Mouse (Mus musculus) forebrain, embryonic 16.5 days (tissue): ENCODE data around the gene Mafb. TPM values are rescaled to one million over a fixed set of nuclear protein-coding genes. Genes with fewer than 3 reads are reported as not detected.

Experiments
- ATAC-seq: fragments of 200-750 bp; cut with Nextera tagmentation; 2 replicates; pipeline ENCODE4 v1.8.0; 2017; ENCODE audit warnings: mild to moderate bottlenecking, moderate library complexity
- H3K27ac ChIP-seq: fragments of 300-500 bp; sonication (generic); 2 replicates; pipeline ENCODE4 v1.5.1; 2014; ENCODE audit warnings: low read length, control low read depth
- H3K27me3 ChIP-seq: fragments of 300-500 bp; sonication (generic); replicated peaks from 2 replicates; pipeline ENCODE4 v1.6.1; 2014; ENCODE audit warnings: low read length; ENCODE audit not compliant: control insufficient read depth, insufficient read depth
- H3K36me3 ChIP-seq: fragments of 300-500 bp; sonication (generic); 2 replicates; pipeline ENCODE4 v1.6.1; 2014; ENCODE audit not compliant: control insufficient read depth, insufficient read depth
- H3K4me1 ChIP-seq: fragments of 300-500 bp; sonication (generic); replicated peaks from 2 replicates; pipeline ENCODE4 v1.6.1; 2014; ENCODE audit warnings: low read length; ENCODE audit not compliant: control insufficient read depth, insufficient read depth
- H3K4me2 ChIP-seq: fragments of 300-500 bp; sonication (generic); 2 replicates; pipeline ENCODE4 v1.6.1; 2014; ENCODE audit warnings: mild to moderate bottlenecking, low read length, control low read depth
- H3K4me3 ChIP-seq: fragments of 300-500 bp; sonication (generic); replicated peaks from 2 replicates; pipeline ENCODE4 v1.5.1; 2014; ENCODE audit warnings: mild to moderate bottlenecking, low read length, control low read depth
- H3K9ac ChIP-seq: fragments of 300-500 bp; sonication (generic); replicated peaks from 2 replicates; pipeline ENCODE4 v1.6.1; 2014; ENCODE audit warnings: low read depth, low read length, control low read depth
- H3K9me3 ChIP-seq: fragments of 300-500 bp; sonication (generic); 2 replicates; pipeline ENCODE4 v1.6.1; 2016; ENCODE audit warnings: low read length; ENCODE audit not compliant: control insufficient read depth
- WGBS: fragments of 180-500 bp; shearing (Covaris S2); extraction: QIAGEN DNeasy Blood & Tissue Kit; methylation state at CpG from one replicate; pipeline ENCODE4 v1.1.7; 2014; 5-methylcytosine and 5-hydroxymethylcytosine counted together
- polyA plus RNA-seq: library from polyadenylated mRNA; unstranded; fragments of >200 nt; fragmentation: Nextera tagmentation; extraction: Ambion mirVana; gene quantifications from 2 replicates; pipeline ENCODE4 v1.2.1, GENCODE M21; 2015

Mafb gene
- polyA plus RNA-seq, 1 experiment from 2014 or later, result 16.4 TPM

DNA sequence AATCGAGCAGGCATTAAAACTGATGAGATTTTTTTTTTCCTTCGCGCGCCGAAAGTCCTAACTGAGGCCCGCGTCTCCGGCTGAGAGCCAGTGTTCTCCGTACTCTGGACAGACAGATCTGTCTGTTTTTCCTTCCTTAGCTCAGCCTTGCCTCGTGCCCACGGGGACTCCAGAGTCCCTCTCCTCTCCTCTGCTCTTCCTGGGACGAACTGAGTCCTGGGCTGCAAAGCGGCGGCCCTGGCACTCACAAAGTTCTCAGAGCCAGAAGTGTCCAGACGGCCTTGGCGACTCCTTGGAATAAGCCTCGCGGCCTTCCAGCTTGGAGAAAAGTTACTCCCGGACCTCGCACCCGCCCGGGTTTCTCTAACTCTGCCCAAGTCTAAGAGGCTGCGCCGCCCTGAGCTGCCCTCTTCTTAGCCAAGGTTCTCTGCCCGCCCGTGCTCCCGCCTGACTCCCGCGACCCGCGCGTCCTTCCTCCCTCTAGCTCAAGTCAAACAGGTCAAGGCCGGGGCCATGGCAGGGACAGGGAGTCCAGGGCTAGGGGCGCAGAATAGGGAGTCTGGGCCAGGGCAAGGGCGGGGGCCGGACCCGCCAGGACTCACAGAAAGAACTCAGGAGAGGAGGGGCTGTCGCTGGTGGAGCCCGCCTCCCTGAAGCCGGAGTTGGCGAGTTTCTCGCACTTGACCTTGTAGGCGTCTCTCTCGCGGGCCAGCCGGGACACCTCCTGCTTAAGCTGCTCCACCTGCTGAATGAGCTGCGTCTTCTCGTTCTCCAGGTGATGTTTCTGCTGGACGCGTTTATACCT is 1.6 kb downstream of the Mafb start:
- peak overlapping the region; percentile 57 for H3K4me3 ChIP-seq
- peak overlapping the region; percentile 93 for H3K9ac ChIP-seq
- under 1% methylated on average over 50 of the region's 50 CpGs for WGBS
- no peak overlapping the region for H3K27ac ChIP-seq
- no peak for ATAC-seq
- H3K36me3 ChIP-seq, result no peaks in the 10 kb centered on the region
- H3K4me1 ChIP-seq, result peaks cover 45% of the 10 kb centered on the region
- peaks cover 48% of the 10 kb centered on the region for H3K27me3 ChIP-seq
- H3K4me2 ChIP-seq, result peak overlapping the region; percentile 92
- no peaks in the 10 kb centered on the region for H3K9me3 ChIP-seq

DNA sequence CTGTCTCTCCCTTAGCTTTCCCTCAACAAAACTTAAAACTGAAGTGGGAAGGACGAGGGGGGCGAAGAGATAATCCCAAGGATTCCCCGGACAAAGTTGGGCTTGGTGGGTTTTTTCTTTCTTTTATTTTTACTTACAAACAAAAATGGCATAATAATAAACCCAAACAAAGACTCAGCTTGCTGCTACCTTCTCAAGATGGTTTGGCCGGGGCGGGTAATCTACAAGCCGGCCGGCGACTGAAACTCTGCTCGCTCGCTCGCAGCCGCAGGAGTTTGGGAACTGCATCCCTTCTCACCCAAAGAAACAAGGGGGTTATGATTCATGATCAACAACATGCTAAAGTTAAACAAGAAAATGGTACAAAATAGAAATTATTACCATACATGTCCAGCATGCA is 2.2 kb downstream of the Mafb start:
- Histone ChIP-seq H3K27me3 (peaks cover 47% of the 10 kb centered on the region), H3K9me3 (no peaks in the 10 kb centered on the region), H3K27ac (no peak overlapping the region), H3K4me1 (peaks cover 42% of the 10 kb centered on the region), H3K9ac (no peak overlapping the region), H3K4me3 (peak overlapping the region; percentile 57), H3K36me3 (no peaks in the 10 kb centered on the region), H3K4me2 (peak overlapping the region; percentile 92)
- no peak for ATAC-seq
- 4% methylated on average over 12 of the region's 12 CpGs for WGBS

DNA sequence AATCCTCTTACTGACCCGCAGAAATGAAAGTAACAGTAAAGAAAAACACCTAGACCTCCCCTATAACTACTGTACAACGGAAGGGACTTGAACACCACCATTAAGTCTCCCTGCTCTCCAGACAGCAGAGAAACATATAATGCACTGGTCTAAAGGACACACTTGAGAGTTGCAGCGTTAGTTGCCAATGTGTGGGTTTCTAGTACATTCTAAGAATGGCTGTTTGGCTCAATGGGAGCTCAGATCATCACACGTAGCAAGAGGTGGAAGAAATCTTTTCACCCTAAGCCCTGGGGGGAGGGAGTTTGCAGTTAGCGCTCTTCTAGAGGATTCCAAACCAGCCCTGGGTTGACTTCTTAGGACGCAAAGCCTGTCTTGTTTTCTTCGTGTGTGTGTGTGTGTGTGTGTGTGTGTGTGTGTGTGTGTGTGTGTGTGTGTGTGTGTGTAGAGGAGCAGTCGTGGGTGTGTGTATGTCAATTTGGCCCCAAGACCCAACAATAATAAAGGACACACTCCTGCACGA is 2.7 kb downstream of the Mafb start:
- Histone ChIP-seq H3K4me3 (peak overlapping the region; percentile 57), H3K9ac (no peak overlapping the region), H3K4me2 (peak overlapping the region; percentile 92), H3K4me1 (peaks cover 40% of the 10 kb centered on the region), H3K27me3 (peaks cover 44% of the 10 kb centered on the region), H3K36me3 (no peaks in the 10 kb centered on the region), H3K27ac (no peak overlapping the region), H3K9me3 (no peaks in the 10 kb centered on the region)
- no peak for ATAC-seq
- WGBS, result 3% methylated on average over 9 of the region's 9 CpGs

DNA sequence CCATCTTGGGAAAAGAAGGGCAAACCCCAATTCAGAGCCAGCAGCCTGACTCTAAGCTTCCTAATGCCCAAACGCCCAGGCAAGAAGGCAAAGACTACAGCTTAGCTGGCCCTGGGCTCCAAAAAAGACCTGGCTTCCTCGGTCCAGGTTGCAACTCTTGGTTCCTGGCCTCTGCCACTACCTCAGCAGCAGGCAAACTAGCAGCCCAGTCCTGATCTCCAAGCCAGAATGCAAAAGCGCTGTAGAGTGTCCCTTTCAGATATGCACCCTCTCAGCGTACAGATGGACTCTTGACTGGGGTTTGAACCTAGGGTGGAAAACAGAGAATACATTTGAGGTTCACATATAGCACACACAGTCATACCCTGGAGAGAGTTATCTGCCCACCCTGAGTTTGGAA is 3.7 kb downstream of the Mafb start:
- 28% methylated on average over 4 of the region's 4 CpGs for WGBS
- H3K4me2 ChIP-seq, result peak overlapping the region; percentile 24; the same call in 1 of the 2 replicates
- no peaks in the 10 kb centered on the region for H3K9me3 ChIP-seq
- peaks cover 30% of the 10 kb centered on the region for H3K4me1 ChIP-seq
- ATAC-seq, result no peak
- no peak overlapping the region for H3K9ac ChIP-seq
- no peaks in the 10 kb centered on the region for H3K36me3 ChIP-seq
- peaks cover 49% of the 10 kb centered on the region for H3K27me3 ChIP-seq
- no peak overlapping the region for H3K27ac ChIP-seq
- peak overlapping the region; percentile 10; the same call in 1 of the 2 replicates for H3K4me3 ChIP-seq

DNA sequence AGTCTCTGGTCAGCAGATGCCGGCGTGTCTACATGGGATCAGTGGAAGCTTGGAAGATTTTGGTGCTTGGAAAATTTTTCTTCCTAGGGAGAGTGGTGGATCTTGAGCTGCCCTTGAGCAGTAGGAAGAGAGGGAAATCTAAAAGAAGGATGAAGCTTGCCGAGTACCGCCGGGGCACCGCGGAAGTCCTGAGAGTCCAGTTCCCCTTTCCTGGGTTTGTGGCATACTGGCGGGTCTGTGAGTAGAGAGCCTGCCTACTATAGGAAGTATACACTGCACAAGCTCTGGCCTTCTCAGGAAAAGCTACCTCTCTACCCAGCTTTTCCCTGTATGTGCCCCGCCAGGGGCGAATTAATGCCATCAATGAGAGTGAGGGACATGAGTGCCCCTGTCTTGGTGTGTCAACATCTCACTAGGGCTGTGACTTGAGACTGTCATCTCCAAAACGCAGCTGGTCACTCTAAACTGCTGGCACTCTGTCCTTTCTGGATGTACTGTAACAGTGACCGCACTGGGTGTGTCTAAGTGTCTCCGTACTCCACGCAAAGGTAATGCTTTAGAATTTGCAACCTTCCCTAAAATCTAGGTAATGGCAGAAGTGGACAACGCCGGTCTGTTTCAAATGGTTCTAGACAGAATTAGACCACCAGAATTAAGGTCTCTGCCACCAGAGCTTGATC is 5.3 kb downstream of the Mafb start:
- H3K27me3 ChIP-seq, result peaks cover 50% of the 10 kb centered on the region
- 15% methylated on average over 16 of the region's 16 CpGs for WGBS
- ATAC-seq, result no peak
- no peak overlapping the region for H3K27ac ChIP-seq
- H3K4me2 ChIP-seq, result no peak overlapping the region
- no peak overlapping the region for H3K4me3 ChIP-seq
- H3K9ac ChIP-seq, result no peak overlapping the region
- H3K36me3 ChIP-seq, result no peaks in the 10 kb centered on the region
- no peaks in the 10 kb centered on the region for H3K9me3 ChIP-seq
- peaks cover 30% of the 10 kb centered on the region for H3K4me1 ChIP-seq

DNA sequence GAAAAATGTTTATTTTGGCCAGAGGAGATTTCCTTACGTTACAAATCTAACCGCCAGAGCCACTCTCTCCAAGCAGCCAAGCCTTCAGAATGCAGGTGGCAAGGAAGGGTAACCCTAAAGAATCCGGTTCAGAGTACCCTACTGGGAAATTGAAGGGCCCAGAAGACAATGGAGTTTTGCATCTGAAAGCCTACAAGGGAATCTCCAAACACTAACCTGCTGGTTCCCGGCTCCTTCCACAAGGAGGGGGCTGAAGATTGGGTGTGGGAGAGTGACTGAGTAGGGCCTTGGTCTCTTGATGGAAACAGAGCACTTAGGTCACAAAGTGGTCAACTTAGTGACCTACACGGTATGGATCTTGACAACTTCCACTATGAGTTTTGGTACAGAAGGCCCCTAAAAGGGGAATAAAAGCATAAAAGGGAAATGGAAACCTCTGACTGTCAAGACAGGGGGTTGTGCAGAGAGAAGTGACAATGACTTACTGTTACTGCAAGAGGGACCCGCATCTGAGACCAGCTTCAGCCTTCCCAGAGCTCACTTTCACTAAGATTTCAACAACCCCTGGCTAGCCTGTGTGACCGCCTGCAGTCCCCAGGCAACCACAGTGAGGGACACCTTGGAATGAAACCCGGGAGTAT is 6.5 kb downstream of the Mafb start:
- Histone ChIP-seq H3K36me3 (no peaks in the 10 kb centered on the region), H3K27me3 (peaks cover 48% of the 10 kb centered on the region), H3K4me1 (peaks cover 18% of the 10 kb centered on the region), H3K4me3 (no peak overlapping the region), H3K27ac (no peak overlapping the region), H3K9ac (no peak overlapping the region), H3K4me2 (no peak overlapping the region), H3K9me3 (no peaks in the 10 kb centered on the region)
- 11% methylated on average over 8 of the region's 8 CpGs for WGBS
- no peak for ATAC-seq

DNA sequence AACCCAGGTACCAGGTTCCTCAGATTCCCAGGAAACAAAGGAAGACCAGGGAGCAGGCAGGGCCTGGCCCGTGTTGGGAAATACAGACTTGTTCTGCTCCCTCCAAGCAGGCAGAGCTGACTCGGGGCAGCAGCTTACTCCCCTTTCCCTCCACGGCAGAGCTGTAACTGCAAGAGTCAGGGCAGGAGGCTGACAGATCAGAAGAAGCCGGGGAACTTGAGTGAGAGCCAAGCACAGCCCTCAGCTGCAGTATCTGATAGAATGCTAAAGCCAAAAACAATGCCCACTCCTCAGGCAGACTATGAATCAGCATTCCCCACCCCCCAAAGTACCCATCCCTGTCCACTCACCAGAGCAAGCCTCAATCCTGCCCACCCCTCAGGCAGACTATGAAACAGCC is 8.0 kb downstream of the Mafb start:
- Histone ChIP-seq H3K9ac (no peak overlapping the region), H3K36me3 (no peaks in the 10 kb centered on the region), H3K4me1 (peaks cover 5% of the 10 kb centered on the region), H3K4me3 (no peak overlapping the region), H3K27ac (no peak overlapping the region), H3K27me3 (peaks cover 48% of the 10 kb centered on the region), H3K4me2 (no peak overlapping the region), H3K9me3 (no peaks in the 10 kb centered on the region)
- 7% methylated on average over 4 of the region's 4 CpGs for WGBS
- ATAC-seq, result no peak

DNA sequence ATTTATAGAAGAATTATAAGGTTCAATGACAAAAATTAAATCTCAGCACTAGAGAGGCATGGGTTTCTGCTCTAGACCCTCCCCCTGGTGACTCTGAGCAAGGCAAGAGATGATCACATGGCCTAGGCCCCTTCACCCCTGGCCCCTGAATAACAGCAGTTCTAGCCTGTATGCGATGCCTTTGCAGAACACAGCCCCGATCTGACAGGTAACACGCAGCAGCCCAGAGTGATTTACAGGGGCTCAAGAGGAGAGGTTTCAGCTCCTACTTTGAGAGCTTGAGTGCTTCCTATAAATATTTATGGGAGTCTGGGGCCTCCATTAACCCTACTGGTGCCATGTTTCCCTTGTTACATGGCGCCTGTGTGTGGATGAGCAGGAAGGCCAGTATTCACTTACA is 9.4 kb downstream of the Mafb start:
- H3K27ac ChIP-seq, result no peak overlapping the region
- H3K4me3 ChIP-seq, result no peak overlapping the region
- WGBS, result 50% methylated on average over 4 of the region's 4 CpGs
- H3K9ac ChIP-seq, result no peak overlapping the region
- H3K4me1 ChIP-seq, result peaks cover 4% of the 10 kb centered on the region; the same call in 1 of the 2 replicates
- H3K9me3 ChIP-seq, result no peaks in the 10 kb centered on the region
- H3K36me3 ChIP-seq, result no peaks in the 10 kb centered on the region
- no peak for ATAC-seq
- no peak overlapping the region for H3K4me2 ChIP-seq
- peaks cover 38% of the 10 kb centered on the region for H3K27me3 ChIP-seq

DNA sequence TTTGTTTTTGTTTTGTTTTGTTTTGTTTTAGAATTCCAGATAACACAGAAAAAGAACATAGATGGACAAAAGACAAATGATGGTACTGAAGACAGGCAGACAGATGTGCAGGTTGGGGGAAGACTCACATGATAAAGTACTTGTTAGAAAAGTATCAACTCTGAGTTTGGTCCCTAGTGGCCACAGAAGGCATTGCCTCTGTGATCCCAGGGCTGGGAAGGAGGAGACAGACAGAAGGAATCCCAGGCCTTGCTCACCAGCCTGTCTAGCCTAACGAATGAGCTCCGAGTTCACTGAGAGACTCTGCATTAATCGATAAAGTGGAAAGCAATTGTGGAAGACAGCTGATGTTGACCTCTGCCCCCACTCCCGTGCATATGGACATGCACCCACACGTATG is 10.7 kb downstream of the Mafb start:
- H3K27me3 ChIP-seq, result peaks cover 27% of the 10 kb centered on the region
- H3K4me1 ChIP-seq, result peaks cover 1% of the 10 kb centered on the region; the same call in 1 of the 2 replicates
- no peak overlapping the region for H3K4me2 ChIP-seq
- H3K27ac ChIP-seq, result no peak overlapping the region
- ATAC-seq, result no peak
- no peak overlapping the region for H3K9ac ChIP-seq
- 59% methylated on average over 5 of the region's 5 CpGs for WGBS
- H3K9me3 ChIP-seq, result no peaks in the 10 kb centered on the region
- no peak overlapping the region for H3K4me3 ChIP-seq
- no peaks in the 10 kb centered on the region for H3K36me3 ChIP-seq
